Mouse (Mus musculus): ENCODE measurements at regions not wholly inside any gene's neighbourhood (a gene's known extent, or its start where the extent isn't known, plus 50 kb on each side); places are given as distances from the start of the nearest gene placed in this dataset.
A peak's percentile ranks its signal among the peaks of the same experiment; 100 is the strongest.

DNA sequence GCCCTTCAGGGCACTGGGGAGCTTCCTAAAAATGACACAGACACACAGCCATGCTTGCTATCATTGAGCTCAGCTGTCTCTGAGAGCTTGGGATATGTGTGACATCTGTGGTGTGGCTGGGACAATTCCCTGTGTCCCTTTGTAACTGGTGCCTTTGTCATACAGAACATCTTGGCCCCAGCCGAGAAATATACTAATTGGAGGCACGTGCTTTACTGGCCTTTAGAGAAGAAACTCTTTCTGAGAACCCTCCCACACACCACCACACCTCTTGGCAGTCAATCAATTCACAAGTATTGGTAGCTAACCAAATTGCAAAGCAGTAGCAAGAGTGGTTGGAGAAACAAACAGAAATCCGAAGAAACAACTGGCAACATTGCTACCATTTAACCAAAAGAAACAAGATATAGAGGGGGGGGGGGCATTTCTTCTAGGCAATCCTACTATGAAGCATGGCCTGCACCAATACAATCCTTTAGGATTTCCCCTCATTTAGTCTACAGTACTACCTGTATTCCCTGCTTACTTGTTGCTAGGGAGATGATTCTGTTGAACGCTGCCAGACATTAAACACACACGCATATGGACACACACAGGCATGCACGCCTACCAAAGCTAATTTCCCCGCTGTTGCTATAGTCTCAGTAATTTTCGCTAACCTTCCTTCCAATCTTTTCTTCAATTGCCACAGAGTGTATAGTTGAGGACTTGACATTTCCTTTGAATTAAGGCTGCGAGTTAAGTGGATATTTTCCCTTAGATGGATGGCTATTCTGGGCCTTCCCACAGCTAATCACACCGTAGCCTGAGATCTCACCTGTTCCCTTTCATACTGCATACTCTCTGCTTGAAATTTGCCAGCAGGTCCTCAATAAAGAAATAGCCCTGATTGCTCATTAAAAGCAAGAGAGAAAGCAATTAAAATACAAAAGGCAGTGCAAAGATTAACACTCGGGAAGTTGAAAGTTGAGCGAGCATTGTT, 625.3 kb upstream of the Cdh5 start:
- no peak for ATAC-seq (ENCODE audit: insufficient number of reproducible peaks, low FRiP score, low TSS enrichment)

DNA sequence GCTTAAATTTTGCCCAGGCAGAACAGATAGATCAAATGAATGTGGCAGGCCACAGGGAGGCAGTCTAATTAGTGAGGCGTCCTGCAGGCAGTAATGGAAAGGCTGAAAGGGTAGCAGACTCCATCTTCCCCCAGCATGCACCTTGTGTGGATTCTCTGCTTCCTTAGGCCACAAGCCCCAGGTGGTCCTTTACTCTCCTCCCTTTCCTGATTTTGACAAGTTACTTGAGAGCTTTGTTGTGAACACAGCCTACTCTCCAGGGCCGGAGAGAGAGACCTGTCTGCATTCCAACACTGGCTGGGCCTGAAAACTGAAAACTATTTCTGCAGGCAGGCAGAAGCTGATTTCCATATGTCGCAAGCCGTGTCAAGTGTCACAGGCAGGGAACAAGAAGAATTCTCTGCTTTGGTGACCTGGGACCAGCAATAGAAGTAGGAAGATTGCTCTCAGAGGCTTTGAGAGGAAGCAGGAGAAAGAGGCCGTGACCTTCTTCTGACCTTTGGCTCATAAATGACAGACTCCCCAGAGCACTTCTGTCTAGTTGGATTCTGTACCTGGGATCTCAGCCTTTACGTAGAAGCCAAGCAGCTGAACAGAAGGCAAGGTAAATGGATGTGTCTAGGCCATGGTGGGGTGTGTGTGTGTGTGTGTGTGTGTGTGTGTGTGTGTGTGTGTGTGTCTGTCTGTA, 619.2 kb upstream of the Cdh5 start:
- 0 out of 2 replicates have a peak, but pooled peaks have one; percentile 22 for ATAC-seq (ENCODE audit: insufficient number of reproducible peaks, low FRiP score, low TSS enrichment)

DNA sequence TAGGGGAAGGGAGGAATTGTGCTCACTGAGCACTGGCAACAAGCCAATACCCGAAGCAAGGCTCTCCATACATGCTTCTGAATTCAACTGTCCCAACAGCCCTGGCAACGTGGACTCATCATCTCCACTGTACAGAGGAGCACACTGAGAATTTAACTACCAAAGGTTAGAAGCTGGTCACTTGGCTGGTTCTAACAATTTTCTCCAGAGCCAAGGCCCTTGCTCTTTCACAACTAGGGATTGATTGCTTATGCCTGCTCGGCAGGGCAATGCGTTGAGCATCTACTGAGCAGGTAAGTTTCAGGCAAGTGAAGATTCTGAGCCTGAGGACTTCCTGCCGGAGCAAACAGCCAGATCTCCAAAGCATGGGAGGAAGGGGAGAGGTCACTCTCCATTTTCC, 616.0 kb upstream of the Cdh5 start:
- ATAC-seq (ENCODE audit: insufficient number of reproducible peaks, low FRiP score, low TSS enrichment), result no peak

DNA sequence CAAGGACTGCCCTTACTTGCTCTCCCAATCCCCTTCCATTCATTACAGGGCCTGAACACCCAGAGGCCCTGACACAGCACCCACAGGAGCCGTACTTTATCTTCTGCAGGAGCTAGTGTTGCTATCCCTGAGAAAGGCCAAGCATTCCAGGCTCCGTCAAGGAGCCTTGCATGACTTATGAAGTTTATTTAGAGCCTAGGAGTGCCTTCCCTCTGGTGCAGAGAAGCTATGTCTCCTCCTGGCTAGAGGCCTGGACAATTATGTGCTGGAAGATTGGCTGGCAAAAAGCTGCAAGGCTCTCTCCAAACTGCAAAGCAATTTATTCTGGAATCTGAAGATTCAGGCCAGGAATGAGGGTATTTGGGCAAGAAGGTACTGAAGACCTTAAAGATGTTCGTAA, 612.0 kb upstream of the Cdh5 start:
- ATAC-seq (ENCODE audit: insufficient number of reproducible peaks, low FRiP score, low TSS enrichment), result no peak

DNA sequence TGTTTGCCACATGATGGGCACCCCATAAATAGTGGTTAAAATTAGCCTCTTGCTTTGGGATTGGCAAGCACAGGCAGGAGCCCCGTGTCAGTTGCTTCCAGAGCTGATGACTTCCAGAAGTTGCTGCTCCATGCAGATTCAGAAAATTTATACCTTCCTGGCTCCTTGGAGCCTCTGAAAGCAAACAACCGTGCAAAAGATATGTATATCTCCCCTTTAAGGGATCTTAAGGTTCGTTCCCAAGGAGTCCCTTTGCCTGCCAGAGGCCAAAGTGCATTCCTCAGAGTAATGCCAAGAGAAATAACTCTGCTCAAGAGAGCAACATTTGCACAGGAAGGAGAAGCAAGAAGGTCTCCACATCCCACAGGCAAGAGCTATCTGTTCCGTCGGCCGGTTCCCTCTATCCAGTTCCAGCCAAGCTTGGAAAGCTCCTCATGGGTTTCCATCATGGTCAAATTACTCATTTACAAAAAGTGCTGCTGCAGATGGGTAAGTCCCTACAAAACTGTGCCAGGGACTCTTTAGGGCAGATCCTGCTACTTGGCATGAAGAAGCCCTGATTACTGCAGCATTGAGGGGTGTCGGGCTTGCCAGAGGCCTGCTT, 608.4 kb upstream of the Cdh5 start:
- no peak for ATAC-seq (ENCODE audit: insufficient number of reproducible peaks, low FRiP score, low TSS enrichment)

DNA sequence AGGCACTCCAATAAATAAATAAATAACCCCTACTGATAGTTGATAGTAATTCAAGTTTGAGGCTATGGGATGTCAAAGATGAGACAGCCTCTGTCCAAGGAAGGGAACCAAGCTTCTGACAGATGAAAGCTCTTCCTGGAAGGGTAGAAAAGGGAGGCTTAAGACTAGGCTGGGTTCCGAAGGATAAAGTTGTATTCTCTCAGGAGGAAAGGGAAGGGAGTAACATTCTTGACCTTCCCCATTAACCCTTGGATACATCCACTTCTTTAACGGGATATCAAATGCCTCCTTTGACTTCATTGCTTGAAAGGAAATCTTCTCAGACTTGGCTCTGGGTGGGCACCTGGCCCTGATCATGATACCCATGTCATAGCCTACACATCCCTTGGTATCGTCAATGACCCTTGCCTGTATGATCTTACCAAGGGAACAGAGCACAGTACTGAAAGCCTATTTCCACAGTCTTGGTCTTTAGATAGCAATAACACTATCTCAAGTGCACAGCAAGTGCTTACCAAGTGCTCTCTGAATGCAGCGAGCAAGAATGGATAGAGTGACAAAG, 607.4 kb upstream of the Cdh5 start:
- ATAC-seq (ENCODE audit: insufficient number of reproducible peaks, low FRiP score, low TSS enrichment), result no peak

DNA sequence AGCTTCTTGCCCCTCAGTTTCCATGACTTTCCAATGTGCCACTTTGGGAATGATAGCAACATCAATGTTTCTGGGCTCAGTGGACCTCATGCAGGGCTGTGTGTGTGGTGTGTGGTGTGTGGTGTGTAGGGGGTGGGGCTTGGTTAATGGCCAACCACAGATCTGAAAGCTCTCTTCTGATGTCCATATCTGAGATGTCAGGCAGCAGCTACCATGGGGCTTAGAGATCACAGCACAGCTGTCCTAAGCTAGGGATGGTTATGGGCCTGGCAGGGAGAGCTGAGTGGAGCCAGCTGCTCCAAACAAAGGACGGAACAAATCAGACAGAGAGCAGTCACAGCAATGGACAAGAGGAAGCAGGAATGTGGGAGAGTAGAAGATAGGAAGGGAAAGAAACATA, 606.8 kb upstream of the Cdh5 start:
- no peak for ATAC-seq (ENCODE audit: insufficient number of reproducible peaks, low FRiP score, low TSS enrichment)

DNA sequence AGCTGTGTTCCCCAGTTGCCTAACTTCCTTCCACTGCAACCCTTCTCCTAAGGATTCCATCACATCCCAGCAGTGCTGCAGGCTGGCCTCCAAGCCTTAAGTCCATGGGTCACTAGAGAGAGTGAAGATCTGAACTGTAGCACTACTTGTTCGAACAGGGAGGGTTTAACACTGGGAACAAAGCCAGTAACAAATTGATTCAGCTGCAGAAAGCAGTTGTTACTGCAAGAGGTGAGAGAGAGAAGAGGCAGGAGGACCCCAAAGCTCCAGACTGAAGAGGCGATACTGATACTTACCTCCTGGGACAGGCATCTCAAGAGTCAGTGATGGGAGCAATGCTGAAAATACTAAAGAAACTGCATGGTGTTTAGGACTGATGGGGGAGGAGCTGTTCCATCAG, 600.1 kb upstream of the Cdh5 start:
- ATAC-seq (ENCODE audit: insufficient number of reproducible peaks, low FRiP score, low TSS enrichment), result no peak

DNA sequence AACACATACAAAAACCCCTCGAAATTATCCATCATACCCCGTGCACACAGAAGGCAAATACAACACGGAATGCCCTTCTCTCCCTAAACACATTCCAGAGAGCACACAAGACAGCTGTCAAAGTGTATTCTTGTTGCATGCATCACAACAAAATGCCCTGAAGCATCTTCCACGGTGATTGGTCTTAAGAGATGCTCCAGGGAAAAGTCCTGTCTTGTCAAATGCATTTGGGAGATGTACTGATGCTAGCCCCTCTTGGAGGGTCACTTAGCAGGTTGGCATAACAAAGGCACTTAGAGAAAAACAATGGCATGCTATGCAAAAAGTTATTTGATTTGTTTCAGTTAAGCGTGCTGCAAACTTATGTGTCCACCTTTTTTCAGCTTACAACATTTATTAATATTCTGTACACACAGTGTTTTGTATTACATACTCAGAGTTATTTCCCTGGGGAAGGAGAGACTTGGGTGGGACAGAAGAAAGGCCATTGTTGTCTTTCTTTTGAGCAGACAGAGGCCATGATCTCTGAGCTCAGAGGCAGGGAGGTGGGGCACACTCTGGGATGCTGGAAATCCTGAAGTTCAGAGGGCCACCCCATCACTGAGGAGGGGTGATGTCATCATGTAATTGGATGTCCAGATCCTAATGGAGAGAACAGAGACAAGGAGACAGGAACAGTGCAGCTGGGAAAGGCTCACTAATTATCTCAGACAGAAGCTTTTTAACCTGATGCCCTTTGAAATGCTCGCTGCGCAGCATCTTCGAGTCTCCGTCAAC, 598.2 kb upstream of the Cdh5 start:
- no peak for ATAC-seq (ENCODE audit: insufficient number of reproducible peaks, low FRiP score, low TSS enrichment)

DNA sequence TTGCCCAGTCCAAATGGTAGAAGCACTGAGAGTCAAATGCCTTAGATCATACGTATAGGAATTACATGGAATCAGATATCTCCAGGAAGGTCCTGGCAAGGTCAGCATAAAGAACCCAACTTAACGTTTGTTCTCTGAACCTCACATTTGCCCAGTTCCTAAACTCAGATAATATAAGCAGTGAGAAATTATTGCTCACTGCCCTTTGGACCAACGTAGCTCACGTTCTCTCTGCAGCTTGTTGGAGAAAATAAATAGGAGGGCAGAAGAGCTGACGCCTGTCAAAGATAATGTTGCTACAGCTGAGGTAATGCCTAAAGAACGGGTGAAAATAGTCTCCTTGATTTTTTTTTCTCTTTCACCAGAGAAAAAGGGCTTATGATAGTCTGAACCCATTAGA, 595.1 kb upstream of the Cdh5 start:
- ATAC-seq (ENCODE audit: insufficient number of reproducible peaks, low FRiP score, low TSS enrichment), result no peak

DNA sequence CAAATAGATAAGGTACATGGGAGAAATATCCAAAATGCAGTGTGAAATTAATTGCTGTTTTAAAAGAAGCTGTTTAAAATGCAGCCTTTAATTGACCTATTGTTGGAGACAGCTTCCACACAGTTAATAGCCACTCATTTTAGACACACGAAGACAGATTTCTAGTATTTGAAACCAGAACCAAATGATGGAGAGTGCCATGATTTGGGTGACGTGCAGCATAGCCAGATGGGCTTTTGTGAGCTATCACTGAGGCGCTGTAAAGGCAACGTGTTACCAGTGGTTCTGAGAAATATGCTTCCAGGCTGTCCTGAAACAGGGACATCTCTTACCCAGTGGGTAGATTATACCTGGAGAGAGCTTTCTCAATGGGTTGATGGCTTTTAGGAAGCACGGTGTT, 594.4 kb upstream of the Cdh5 start:
- ATAC-seq (ENCODE audit: insufficient number of reproducible peaks, low FRiP score, low TSS enrichment), result no peak

DNA sequence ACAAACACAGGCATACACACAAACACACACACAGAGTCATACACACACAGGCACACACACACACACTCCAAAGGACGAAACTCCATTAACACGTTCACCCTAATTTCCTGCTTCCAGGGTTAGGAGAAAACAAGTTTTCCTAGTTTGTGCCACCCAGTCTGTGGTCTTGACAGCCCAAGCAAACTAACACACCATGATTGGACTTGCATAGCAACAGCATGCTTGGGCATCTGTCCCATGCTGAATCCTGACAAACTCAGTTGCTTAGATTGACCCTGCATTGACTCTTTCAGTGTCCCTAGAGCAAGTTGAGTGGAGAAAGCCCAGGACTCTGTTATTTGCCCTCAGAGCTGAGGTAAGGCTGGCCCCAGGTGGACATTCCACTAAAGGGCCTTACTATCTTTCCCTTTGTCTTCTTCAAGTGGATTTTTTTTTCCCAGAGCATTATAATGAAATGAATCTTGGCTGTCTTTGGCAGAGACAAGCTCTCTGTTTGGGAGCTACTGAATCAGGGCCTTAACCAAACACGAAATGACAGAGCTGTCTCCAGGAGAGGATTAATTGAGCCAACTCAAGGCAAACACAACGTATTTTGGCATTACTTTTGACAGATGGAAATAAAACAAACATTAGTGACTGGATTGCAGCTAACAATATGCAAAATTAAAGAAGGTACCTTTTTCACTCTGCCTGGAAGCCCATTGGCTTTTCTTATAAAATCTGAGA, 581.1 kb upstream of the Cdh5 start:
- ATAC-seq (ENCODE audit: insufficient number of reproducible peaks, low FRiP score, low TSS enrichment), result no peak

DNA sequence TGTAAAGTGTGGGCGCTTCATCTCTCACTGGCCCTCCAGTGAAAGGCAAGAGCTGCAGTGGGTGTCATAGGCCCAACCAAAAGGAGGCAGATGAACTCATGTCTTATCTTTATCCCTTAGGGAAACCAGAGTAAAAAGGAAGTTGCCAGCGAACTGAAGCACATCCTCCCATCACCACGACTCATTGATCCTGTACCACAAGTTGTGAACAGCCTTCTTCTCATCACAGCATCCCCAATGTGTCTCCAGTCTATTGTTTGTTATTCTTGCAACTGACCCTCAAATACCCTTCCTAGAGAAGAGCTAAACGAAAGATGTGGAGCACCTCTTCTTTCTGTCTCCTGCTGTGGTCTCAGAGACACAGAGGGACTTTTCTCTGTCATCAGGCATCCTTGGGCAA, 570.5 kb upstream of the Cdh5 start:
- ATAC-seq (ENCODE audit: insufficient number of reproducible peaks, low FRiP score, low TSS enrichment), result no peak

DNA sequence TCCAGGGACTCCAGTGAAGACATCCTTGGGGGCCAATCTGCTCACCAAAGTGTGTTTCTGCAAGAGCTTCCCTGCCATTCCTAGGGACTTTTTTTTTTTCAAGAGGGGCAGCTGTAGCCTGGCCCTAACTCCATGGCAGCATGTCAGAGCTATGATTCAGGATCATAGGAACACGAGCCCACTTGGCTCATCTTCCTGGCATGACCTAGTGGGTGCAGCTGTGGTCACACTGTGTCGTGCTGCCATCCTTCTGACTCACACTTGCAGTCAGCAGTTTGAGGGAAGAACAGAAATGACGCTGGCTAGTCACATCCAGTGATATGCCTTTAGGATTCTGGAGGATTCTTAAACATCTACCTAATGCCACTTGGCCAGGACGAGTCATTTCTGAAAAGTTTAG, 566.5 kb upstream of the Cdh5 start:
- no peak for ATAC-seq (ENCODE audit: insufficient number of reproducible peaks, low FRiP score, low TSS enrichment)

DNA sequence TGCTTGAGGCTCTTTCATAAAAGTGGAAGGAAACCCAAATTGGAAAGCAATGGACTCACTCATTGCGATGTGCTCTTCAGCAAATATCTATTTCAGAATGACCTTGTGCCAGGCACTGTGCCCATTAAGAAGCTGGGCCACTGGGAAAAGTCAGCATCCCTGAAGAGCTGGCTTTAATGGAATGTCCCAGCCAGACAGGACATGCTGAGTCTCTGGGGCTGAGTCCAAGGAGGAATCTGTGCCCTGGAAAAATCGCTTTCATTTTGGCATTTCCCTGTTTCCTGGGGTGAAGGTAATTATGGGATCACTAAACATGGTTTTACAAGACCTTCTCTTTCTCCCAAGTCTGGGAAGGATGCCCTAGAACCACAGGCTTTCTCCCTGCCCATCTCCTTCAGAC, 564.6 kb upstream of the Cdh5 start:
- peak; percentile 78 for ATAC-seq (ENCODE audit: insufficient number of reproducible peaks, low FRiP score, low TSS enrichment)

DNA sequence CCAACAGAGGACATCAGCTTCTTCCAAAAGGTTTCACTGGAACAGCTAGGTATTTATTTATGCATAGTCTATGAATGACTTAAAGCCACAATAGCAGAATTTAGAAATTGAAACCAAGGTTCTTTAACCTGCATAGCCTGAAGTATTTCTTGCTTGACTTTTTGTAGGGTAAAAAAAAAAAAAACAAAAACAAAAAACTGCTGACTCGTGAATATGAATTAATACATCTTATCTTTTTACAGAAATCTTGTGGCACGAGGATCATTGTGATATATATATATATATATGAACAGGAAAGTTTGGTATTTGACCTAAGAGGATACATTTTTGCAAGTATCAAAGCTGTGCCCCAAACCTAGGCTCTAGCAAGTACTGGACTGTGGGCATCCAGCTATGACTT, 559.5 kb upstream of the Cdh5 start:
- ATAC-seq (ENCODE audit: insufficient number of reproducible peaks, low FRiP score, low TSS enrichment), result no peak

DNA sequence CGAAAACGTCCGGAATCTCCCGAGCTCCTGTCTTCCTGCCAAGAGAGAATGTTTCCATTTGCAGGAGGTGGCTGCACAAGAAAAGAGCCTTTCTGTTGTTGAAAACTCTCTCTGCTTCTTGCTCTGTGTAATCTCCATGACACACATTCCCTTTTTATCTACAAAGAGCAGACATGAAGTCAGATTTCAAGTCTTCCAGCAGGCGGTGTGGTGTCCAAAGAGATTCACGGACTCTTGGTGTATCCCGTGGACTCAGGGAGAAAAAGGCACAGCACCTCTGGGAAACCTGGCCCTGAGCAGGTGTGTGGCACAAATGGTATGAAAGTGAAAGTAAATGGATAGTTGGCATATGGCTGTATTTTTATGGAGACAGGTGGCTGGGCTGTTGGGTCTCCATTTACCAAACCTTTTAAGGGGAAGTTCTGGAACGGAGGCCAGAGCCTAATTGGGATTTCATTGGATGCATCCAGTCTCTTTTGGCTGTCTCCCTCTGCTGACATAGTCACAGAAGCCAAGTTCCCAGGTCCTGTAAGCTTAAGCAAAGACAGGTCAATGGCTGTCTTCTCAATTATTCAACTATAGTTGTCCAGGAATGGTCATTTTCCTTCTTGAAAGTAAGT, 549.4 kb upstream of the Cdh5 start:
- peak; percentile 57; the same call in 1 of the 2 replicates for ATAC-seq (ENCODE audit: insufficient number of reproducible peaks, low FRiP score, low TSS enrichment)

DNA sequence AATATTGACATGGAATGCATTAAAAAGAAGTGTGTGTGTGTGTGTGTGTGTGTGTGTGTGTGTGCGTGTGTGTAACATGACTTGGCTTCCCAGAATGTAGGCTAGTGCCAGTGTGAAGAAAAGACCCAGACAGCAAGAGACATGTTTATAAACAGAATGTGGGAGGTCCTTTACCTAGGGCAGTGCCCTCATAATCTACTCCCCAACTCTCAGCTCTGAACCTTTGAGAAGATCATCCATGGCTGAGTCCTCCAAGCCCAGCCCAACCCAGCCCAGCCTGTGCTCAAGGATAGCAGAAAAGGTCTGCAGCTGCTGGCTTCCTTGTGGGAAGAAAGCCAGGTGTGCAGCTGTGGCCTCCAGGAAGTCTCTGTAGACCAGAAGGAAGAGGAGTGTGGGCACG, 539.8 kb upstream of the Cdh5 start:
- ATAC-seq (ENCODE audit: insufficient number of reproducible peaks, low FRiP score, low TSS enrichment), result no peak

DNA sequence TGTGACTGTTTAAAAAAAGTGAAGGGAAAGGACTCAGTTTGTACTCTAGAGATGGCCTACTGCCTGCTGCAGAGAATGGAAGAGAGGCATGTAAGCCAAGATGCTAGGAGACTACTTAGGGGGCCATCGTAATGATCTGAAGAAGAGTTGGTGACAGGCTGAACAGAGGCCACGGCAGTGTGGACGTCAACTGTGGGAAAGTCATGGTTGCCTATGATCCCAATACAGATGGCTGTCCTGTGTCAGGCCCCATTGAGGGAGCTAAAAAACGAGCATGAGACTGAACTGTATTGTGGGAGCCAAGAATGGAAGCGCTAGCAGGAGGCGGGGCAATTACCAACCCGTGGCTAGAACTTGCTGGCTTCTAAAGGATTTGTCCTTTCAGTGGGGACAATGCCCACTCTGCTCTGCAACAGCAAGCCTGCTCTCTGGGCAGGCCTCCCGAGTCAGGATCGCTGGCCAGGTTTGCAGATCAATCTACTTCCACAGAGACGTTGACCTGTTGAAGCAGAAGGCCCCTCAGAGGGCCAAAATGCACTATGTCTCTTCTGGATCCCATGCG, 530.5 kb upstream of the Cdh5 start:
- no peak for ATAC-seq (ENCODE audit: insufficient number of reproducible peaks, low FRiP score, low TSS enrichment)

Data from cerebellum, adult (tissue).